Mouse (Mus musculus) cerebellum, adult 2 months (tissue): ENCODE measurements around the gene Tenm2. TPM values are rescaled to one million over a fixed set of nuclear protein-coding genes. Genes with fewer than 3 reads are reported as not detected.
A peak's percentile ranks its signal among the peaks of the same experiment; 100 is the strongest.

Experiments
- DNase-seq, 2 experiments: peaks; one replicate each; pipeline ENCODE4 v3.0.0; 2021
- H3K27ac ChIP-seq: fragments of 200-500 bp; 2 replicates; pipeline ENCODE4 v1.5.1; 2012; ENCODE audit warnings: low read length, control low read depth, inconsistent platforms; ENCODE audit not compliant: insufficient read depth
- H3K27me3 ChIP-seq: fragments of 200-500 bp; 2 replicates; pipeline ENCODE4 v1.6.1; 2012; ENCODE audit warnings: inconsistent platforms, mild to moderate bottlenecking, low read length, moderate library complexity; ENCODE audit not compliant: control insufficient read depth, insufficient read depth
- H3K4me1 ChIP-seq: fragments of 200-500 bp; 2 replicates; pipeline ENCODE4 v1.6.1; 2011; ENCODE audit warnings: low read length; ENCODE audit not compliant: control insufficient read depth, insufficient read depth
- H3K4me3 ChIP-seq: fragments of 200-500 bp; replicated peaks from 2 replicates; pipeline ENCODE3; 2011; ENCODE audit warnings: mild to moderate bottlenecking, low read depth, low read length, control low read depth; ENCODE audit not compliant: insufficient read depth
- CTCF ChIP-seq: fragments of 200-500 bp; IDR thresholded peaks from 2 replicates; pipeline ENCODE4 v1.5.1; 2011; ENCODE audit warnings: low read depth, mild to moderate bottlenecking, control low read depth, low read length, moderate library complexity, borderline replicate concordance; ENCODE audit not compliant: insufficient read depth
- POLR2A ChIP-seq: fragments of 200-500 bp; IDR thresholded peaks from 2 replicates; pipeline ENCODE4 v1.6.1; 2011; ENCODE audit warnings: low read length, control low read depth, borderline replicate concordance; ENCODE audit not compliant: insufficient read depth
- WGBS: fragments of 180-500 bp; shearing (Covaris S2); methylation state at CpG from one replicate; pipeline ENCODE4 v1.1.7; 2018; 5-methylcytosine and 5-hydroxymethylcytosine counted together
- polyA plus RNA-seq: library from polyadenylated mRNA; depleted of rRNA; stranded (reverse); fragments of >200 nt; gene quantifications from 2 replicates; pipeline ENCODE4 v1.2.3, GENCODE M21; 2012

Gene Tenm2
- polyA plus RNA-seq, 1 experiment, result 9.1 TPM

GRCm38 (mm10) chr11:37009243-37009642 is 226.5 kb downstream of the Tenm2 start:
- Histone ChIP-seq H3K4me3 (no peak overlapping the region), H3K27me3 (no peaks in the 10 kb centered on the region), H3K27ac (no peak overlapping the region), H3K4me1 (no peaks in the 10 kb centered on the region)
- WGBS, result 82% methylated on average over 1 of the region's 1 CpGs
- no peak for DNase-seq
- TF ChIP-seq POLR2A (no peak), CTCF (no peak)

GRCm38 (mm10) chr11:36997668-36998067 is 238.1 kb downstream of the Tenm2 start:
- no peak for TF ChIP-seq CTCF
- TF ChIP-seq POLR2A, result no peak
- no peak for DNase-seq
- no peaks in the 10 kb centered on the region for H3K4me1 ChIP-seq
- no peak overlapping the region for H3K4me3 ChIP-seq
- 39% methylated on average over 3 of the region's 3 CpGs for WGBS
- H3K27ac ChIP-seq, result no peak overlapping the region
- H3K27me3 ChIP-seq, result no peaks in the 10 kb centered on the region

GRCm38 (mm10) chr11:36990895-36991294 is 244.9 kb downstream of the Tenm2 start:
- no peak for TF ChIP-seq CTCF
- TF ChIP-seq POLR2A, result no peak
- H3K4me1 ChIP-seq, result no peaks in the 10 kb centered on the region
- 81% methylated on average over 3 of the region's 3 CpGs for WGBS
- no peaks in the 10 kb centered on the region for H3K27me3 ChIP-seq
- H3K4me3 ChIP-seq, result no peak overlapping the region
- DNase-seq, result no peak
- H3K27ac ChIP-seq, result no peak overlapping the region

- 0 out of 2 replicates have a peak, but pooled peaks have one; percentile 16 for TF ChIP-seq CTCF
- TF ChIP-seq POLR2A, result no peak
- no peaks in the 10 kb centered on the region for H3K4me1 ChIP-seq
- no peaks in the 10 kb centered on the region for H3K27me3 ChIP-seq
- peak in 1 of 2 experiments; percentile 4 for DNase-seq
- no peak overlapping the region for H3K4me3 ChIP-seq
- 45% methylated on average over 5 of the region's 5 CpGs for WGBS
- no peak overlapping the region for H3K27ac ChIP-seq
These were observed 246.8 kb downstream of the Tenm2 start for GRCm38 (mm10) chr11:36988776-36989565.

- no peak overlapping the region for H3K27ac ChIP-seq
- no peaks in the 10 kb centered on the region for H3K27me3 ChIP-seq
- no peak for DNase-seq
- no peaks in the 10 kb centered on the region for H3K4me1 ChIP-seq
- TF ChIP-seq CTCF (no peak), POLR2A (no peak)
- 54% methylated on average over 2 of the region's 2 CpGs for WGBS
- H3K4me3 ChIP-seq, result no peak overlapping the region
These were observed 261.6 kb downstream of the Tenm2 start for GRCm38 (mm10) chr11:36974142-36974541.

- WGBS, result 91% methylated on average over 5 of the region's 5 CpGs
- TF ChIP-seq CTCF (no peak), POLR2A (no peak)
These were observed 277.7 kb downstream of the Tenm2 start for GRCm38 (mm10) chr11:36958102-36958501.

GRCm38 (mm10) chr11:36941429-36941828 is 294.3 kb downstream of the Tenm2 start:
- DNase-seq, result no peak
- Histone ChIP-seq H3K27ac (no peak overlapping the region), H3K4me3 (no peak overlapping the region), H3K4me1 (no peaks in the 10 kb centered on the region), H3K27me3 (no peaks in the 10 kb centered on the region; the same call in 1 of the 2 replicates)
- TF ChIP-seq CTCF (no peak), POLR2A (no peak)
- 91% methylated on average over 6 of the region's 6 CpGs for WGBS

More at GRCm38 (mm10) chr11:36958102-36958501, 277.7 kb downstream of the Tenm2 start:
- Histone ChIP-seq H3K4me1 (no peaks in the 10 kb centered on the region), H3K27me3 (no peaks in the 10 kb centered on the region), H3K4me3 (no peak overlapping the region), H3K27ac (no peak overlapping the region)
- DNase-seq, result no peak

GRCm38 (mm10) chr11:36940557-36941110 is 295.1 kb downstream of the Tenm2 start:
- Histone ChIP-seq H3K4me1 (no peaks in the 10 kb centered on the region), H3K4me3 (no peak overlapping the region), H3K27me3 (no peaks in the 10 kb centered on the region; the same call in 1 of the 2 replicates), H3K27ac (no peak overlapping the region)
- 67% methylated on average over 7 of the region's 7 CpGs for WGBS
- TF ChIP-seq POLR2A (no peak), CTCF (no peak)
- DNase-seq, result no peak
